Mouse (Mus musculus) urinary bladder, postnatal 0 days (tissue): ENCODE results near the gene Cnn1. TPM values are rescaled to one million over a fixed set of nuclear protein-coding genes. Genes with fewer than 3 reads are reported as not detected.

ENCODE experiments used
- microRNA-seq: library from miRNA; unstranded; fragments of <30 nt; microRNA quantifications from one replicate; pipeline ENCODE4, GENCODE M21; 2016
- polyA plus RNA-seq: library from polyadenylated mRNA; unstranded; fragments of >200 nt; fragmentation: Nextera tagmentation; extraction: Ambion mirVana; gene quantifications from 2 replicates; pipeline ENCODE4 v1.2.1, GENCODE M21; 2015

Gene Cnn1
- polyA plus RNA-seq: 4,929 and 6,173 TPM in 2 replicates

DNA sequence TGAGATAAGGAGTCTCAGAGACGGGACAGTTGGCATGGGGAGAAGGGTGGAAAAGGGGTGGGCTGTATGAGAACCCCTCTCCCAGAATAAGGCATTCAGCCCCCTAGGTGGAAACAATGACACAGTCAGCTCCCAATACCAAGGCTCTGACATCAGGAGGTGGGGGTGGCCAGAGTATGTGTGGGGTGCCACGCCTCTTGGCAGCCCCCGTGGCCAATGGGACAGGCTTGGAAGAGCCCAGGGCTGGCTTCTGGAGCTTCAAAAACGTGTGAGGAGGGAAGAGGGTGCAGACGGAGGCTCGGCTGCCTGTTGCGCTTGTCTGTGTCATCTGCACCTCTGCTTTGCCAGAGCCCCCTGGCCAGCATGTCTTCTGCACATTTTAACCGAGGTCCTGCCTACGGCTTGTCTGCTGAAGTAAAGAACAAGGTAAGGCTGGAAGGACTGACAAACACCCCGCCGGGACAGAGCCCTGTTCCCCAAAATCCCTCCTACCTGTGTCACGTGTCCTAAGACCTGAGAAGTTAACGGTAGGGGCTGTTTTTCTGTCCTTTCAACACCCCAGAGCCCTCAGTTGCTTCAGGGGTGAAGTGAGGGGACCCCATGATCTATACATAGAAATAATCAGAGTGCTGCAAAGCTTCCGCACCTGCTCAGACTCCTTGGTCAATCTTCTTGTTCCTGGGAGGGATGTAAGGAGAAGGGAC lies at the start of gene Cnn1:
Gene Cnn1, plus strand, starts transcription at position 224 of the 704 bp plus-strand sequence.

DNA sequence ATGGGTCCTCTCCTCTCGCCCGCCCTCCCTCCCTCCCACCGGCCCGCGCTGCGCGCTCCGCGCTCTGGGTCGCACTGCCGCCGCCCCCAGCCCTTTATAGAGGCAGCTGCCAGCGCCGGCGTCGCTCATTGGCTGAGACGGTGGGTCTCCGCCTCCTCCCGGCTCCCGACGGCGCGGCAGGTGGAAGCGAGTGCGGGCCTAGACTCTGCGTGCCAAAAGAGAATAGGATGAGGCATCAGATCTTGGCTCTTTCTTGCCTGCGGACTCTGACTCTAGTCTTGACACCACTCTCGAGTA lies 47.1 kb upstream of the Cnn1 start, which contains the start of gene Elavl3:
Gene Elavl3, minus strand, starts transcription at position 66 of the 297 bp plus-strand sequence.

DNA sequence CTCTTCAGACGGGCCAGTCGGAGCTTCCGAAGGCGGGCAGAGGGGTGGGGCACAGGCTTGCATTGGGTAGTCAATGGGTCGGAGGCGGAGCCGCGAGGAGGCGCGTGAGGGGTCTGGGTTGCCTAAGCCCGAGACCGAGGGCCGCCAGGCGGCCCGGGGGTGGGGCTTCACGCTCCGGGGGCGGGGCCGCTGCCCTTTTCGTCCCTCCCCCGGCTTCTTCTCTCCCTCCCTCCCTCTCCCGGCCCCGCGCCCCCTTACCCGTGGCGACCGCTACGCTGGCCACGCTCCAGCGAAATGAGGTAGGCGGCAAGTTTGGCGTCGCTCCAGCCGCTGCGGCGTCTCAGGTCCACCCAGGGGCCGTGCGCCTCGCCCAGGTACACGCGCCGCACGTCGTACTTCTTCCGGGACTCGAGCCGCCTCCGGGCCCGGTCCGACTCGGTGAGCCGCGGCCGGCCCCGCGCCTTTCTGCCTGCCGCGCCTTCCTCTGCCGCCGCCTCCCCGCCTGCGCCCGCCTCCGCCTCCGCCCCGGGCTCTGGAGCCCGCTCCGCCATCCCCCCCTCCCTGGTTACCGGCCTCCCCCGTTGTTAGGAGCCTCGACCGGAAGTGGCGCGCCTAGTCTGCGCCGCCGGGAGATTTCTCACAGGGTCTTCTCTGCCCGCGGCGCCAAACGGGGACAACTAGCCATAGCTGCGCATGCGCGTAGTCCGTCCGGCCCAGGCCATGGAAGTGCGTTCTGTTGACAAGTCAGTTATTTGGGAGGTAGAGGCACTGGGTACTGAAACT lies 28.0 kb upstream of the Cnn1 start, which contains the start of the genes Gm49318 and Zfp653:
Gene Gm49318, minus strand, starts transcription at position 469 of the 783 bp plus-strand sequence.
Gene Zfp653, minus strand, starts transcription at position 586 of the 783 bp plus-strand sequence.

DNA sequence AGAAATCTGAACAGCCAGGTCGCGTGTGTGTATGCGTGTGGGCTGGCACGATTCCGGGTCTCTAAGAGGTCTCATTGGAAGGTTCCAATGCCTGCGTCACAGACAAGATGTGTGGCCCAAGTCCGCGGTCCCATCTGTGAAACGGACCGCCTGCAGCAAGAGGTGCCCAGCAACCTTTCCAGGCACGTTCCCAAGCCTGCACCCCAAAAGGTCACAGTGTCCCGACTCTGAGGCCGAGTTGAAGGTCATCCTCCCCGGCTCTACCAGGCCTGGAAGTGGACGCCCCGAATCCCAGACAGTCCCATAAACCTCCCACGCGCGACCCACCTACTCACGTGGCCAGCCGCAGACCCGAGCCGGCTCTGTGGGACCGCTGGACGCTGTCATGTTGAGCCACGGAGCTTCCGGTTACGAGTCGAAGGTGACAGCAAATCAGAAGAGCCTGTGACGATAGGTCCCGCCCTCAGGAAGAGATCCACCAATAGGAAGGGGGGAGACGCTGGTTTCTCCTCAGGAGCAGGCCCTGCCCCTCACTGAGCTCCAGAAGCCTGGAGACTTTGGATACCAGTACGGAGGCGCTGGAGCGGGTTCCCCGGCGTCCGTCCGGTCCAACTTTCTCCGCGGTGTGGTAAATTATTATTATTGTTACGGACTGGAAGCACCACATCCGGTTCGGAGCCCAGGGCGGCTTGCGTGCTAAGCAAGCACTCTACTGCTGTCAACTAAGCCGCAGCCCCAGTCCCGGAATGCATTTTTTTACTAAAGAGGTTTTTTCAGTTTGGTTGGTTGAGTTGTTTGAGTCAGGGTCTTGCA lies 13.8 kb upstream of the Cnn1 start, which contains the start of gene Ecsit:
Gene Ecsit, minus strand, starts transcription at position 417 of the 813 bp plus-strand sequence.

DNA sequence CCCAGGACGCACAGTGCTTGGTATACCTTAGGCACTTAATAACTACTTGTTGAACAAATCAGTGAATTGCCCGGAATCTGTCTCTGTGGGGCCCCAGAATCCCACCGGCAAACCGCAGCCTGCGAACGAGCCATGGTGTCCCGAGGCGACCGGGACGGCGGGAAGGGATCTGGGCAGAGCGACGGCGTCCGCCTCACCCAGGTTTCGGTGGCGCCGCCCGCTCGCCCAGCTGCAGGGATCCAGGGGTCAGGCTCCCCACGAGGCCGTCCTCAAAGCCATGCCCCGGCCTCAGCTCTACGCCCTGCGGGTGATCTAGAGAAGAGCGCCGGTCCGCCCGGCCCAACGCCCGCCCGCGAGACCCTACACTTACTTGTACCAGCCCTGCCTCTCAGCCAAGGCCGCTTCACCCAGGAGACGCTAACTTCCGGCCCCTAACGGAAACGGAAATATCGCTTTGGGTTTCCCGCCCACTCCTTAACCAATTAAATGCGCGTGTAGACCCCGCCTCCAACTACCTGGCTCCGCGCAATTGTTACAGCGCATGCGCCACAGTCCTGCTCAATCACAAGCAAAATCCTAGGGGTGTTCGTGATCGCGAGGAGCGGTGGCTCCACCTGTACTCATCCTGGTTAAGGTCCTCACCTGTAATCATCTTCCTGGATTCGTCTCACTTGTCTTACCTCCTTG lies 17.9 kb downstream of the Cnn1 start, which contains the start of gene Elof1:
Gene Elof1, minus strand, starts transcription at position 433 of the 687 bp plus-strand sequence.

DNA sequence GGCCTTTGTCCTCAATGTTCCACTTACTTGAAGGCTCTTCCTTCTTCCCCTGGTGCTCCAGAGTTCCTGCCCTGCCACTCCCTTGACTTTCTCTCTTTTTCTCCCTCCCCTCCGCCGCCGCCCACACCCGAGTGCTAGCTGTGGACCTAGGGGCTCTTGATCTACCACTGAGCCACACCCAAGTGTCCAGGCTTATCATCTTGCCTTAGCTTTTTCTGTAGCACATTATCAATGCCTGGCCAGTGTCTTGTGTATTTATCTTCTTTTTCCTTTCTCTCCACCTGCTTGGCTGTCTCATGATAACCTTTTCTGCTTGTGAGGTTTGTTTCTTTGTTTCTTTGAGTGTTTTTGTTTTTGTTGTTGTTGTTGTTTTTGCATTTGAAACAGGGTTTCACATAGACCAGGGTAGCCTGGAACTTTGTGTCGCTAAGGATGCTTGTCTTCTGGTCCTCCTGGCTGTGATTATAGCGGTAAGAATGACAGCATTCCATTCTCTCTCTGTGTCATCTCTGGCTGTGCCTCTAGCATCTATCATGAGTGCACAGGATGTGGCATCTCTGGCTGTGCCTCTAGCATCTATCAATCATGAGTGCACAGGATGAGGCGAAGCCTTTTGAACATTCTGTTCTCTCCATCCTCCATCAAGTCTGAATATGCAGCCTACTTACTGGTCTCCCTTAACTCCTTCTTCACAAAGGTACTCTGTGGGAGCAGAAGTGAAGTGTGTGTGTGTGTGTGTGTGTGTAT lies 36.8 kb downstream of the Cnn1 start, which contains the start of gene Acp5:
Gene Acp5, minus strand, starts transcription at position 68 of the 747 bp plus-strand sequence.

DNA sequence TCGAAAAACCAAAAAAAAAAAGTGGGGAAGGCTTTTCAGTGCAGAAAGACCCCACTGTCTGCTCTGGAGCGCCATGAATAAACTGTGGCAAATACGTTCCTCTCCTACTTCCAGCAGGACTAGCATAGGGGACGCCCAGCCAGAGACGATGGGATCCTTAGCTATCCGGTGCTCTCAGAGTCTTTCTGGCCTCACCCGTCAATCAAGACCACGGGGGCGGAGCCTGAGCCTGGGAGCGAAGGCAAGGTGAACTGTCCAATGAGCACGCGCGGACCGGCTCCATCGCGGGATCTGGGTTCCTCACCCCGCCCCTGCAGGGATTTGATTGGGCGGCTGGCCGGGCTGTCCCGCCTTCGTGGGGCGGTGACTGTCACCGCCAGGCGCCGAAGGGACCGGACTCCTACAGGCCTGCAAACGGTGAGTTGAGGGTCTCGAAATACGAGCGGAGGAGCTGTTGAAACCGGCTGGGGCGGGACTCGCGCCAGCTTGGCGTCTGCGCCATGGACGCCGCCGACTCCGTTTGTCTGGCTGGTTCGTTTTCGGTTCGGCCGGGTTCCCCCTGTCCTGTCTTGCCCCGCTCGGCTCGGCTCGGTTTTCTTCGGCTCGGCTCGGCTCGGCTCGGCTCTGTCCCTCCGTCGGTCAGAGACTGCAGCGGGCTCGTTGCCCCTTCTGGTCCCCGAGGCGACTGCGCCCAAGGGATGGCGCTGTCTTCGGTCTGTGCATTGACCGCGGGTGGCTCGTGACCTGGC lies 57.7 kb downstream of the Cnn1 start, which contains the start of gene Pigyl:
Gene Pigyl, plus strand, starts transcription at position 350 of the 749 bp plus-strand sequence.

Small RNA genes within 50 kb of the gene (microRNA-seq; reads per million reads assigned to microRNA genes)
- gene Mir7084: not detected

Other genes starting within 250 kb of the Cnn1 start
- 22.3 and 25.4 TPM in 2 replicates for gene Dock6, start 246.6 kb upstream of the Cnn1 start, polyA plus RNA-seq
- gene Rab3d, start 181.0 kb upstream of the Cnn1 start, polyA plus RNA-seq: 25.2 and 33.9 TPM in 2 replicates
- 1.6 and 2.0 TPM in 2 replicates for gene Ccdc159, start 171.7 kb upstream of the Cnn1 start, polyA plus RNA-seq
- gene Tmem205, start 171.7 kb upstream of the Cnn1 start, polyA plus RNA-seq: 68.5 and 78.3 TPM in 2 replicates
- 4.0 and 4.3 TPM in 2 replicates for gene Plppr2, start 162.2 kb upstream of the Cnn1 start, polyA plus RNA-seq
- 3.4 TPM in 2 replicates for gene Swsap1, start 143.5 kb upstream of the Cnn1 start, polyA plus RNA-seq
- 2.1 and 2.6 TPM in 2 replicates for gene Epor, start 135.7 kb upstream of the Cnn1 start, polyA plus RNA-seq
- gene Rgl3, start 109.8 kb upstream of the Cnn1 start, polyA plus RNA-seq: 2.9 and 4.9 TPM in 2 replicates
- gene Ccdc151, start 96.6 kb upstream of the Cnn1 start, polyA plus RNA-seq: not detected in 2 replicates
- gene Prkcsh, start 96.4 kb upstream of the Cnn1 start, polyA plus RNA-seq: 47.2 and 48.7 TPM in 2 replicates
- gene Elavl3, start 47.2 kb upstream of the Cnn1 start, polyA plus RNA-seq: 0.05 TPM in 1 of 2 replicates, not detected in the other
- not detected in 2 replicates for gene Gm49318, start 28.0 kb upstream of the Cnn1 start, polyA plus RNA-seq
- gene Zfp653, start 27.8 kb upstream of the Cnn1 start, polyA plus RNA-seq: 6.1 and 8.0 TPM in 2 replicates
- 39.5 and 42.3 TPM in 2 replicates for gene Ecsit, start 13.8 kb upstream of the Cnn1 start, polyA plus RNA-seq
- gene Elof1, start 18.0 kb downstream of the Cnn1 start, polyA plus RNA-seq: 93.8 and 101 TPM in 2 replicates
- gene Acp5, start 36.5 kb downstream of the Cnn1 start, polyA plus RNA-seq: 9.1 and 9.8 TPM in 2 replicates
- 85.8 and 88.4 TPM in 2 replicates for gene Pigyl, start 57.6 kb downstream of the Cnn1 start, polyA plus RNA-seq
- gene Zfp872, start 88.9 kb downstream of the Cnn1 start, polyA plus RNA-seq: 0.13 and 0.28 TPM in 2 replicates
- gene Zfp809, start 126.5 kb downstream of the Cnn1 start, polyA plus RNA-seq: 27.7 and 30.7 TPM in 2 replicates
- 0.55 and 0.70 TPM in 2 replicates for gene Zfp599, start 160.7 kb downstream of the Cnn1 start, polyA plus RNA-seq
- 7.4 and 7.9 TPM in 2 replicates for gene Zfp810, start 208.4 kb downstream of the Cnn1 start, polyA plus RNA-seq